Mouse (Mus musculus) heart, postnatal 0 days (tissue): ENCODE measurements at regions not wholly inside any gene's neighbourhood (a gene's known extent, or its start where the extent isn't known, plus 50 kb on each side); places are given as distances from the start of the nearest gene placed in this dataset.

Experiments
- CTCF ChIP-seq: IDR thresholded peaks from 2 replicates; pipeline ENCODE4 v1.5.1; 2016; ENCODE audit warnings: antibody characterized with exemption, control low read depth, low read depth
- EP300 ChIP-seq: IDR thresholded peaks from 2 replicates; pipeline ENCODE4 v1.6.1; 2016; ENCODE audit warnings: antibody characterized with exemption, low read depth

DNA sequence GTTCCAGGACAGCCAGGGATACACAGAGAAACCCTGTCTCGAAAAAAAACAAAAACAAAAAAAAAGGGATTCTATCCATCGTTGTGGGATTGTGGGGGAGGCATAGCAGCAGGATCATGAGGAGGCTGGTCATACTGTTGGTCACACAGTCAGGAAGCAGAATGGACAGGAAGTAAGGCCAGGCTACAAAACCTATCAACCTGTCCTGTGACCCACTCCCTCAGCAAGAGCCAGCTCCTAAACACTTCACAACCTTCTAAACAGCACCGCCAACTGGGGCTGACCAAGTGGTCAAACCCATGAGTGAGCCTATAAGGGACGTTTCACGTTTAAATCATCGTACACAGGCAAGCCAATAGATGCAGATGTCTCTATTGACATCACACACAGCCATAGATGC lies 146.0 kb upstream of the Spin1 start:
- TF ChIP-seq CTCF (no peak), EP300 (no peak)
